Mouse (Mus musculus): ENCODE results near the gene Foxo6. TPM values are rescaled to one million over a fixed set of nuclear protein-coding genes. Genes with fewer than 3 reads are reported as not detected.

Foxo6 gene
- polyA plus RNA-seq, 1 experiment from 2014 or later, result 0.28 TPM

- Histone ChIP-seq H3K27me3 (ENCODE audit: control insufficient read depth, insufficient read depth, low read length) (no peaks in the 10 kb centered on the region), H3K4me3 (ENCODE audit: low read depth, low read length) (no peak overlapping the region), H3K36me3 (ENCODE audit: control insufficient read depth, insufficient read depth, low read length) (no peaks in the 10 kb centered on the region), H3K4me2 (replicated peaks; ENCODE audit: low read depth) (no peak overlapping the region), H3K9me3 (ENCODE audit: control insufficient read depth, low read length) (no peaks in the 10 kb centered on the region), H3K4me1 (replicated peaks; ENCODE audit: control insufficient read depth, insufficient read depth) (no peaks in the 10 kb centered on the region), H3K9ac (ENCODE audit: low read length) (no peak overlapping the region), H3K27ac (replicated peaks) (no peak overlapping the region)
- TF ChIP-seq CTCF (IDR thresholded peaks at IDR 0.05; ENCODE audit: low read depth) (no peak), EP300 (optimal IDR thresholded peaks at IDR 0.05) (no peak)
- no peak for ATAC-seq (ENCODE audit: low FRiP score, low TSS enrichment)
- no peak for DNase-seq (ENCODE audit: low spot score)
- 58% methylated on average over 4 of the region's 4 CpGs for WGBS
These were observed 38.6 kb upstream of the Foxo6 start for GRCm38 (mm10) chr4:120325748-120326147.

GRCm38 (mm10) chr4:120325051-120325450 lies 37.9 kb upstream of the Foxo6 start:
- Histone ChIP-seq H3K4me2 (replicated peaks; ENCODE audit: low read depth) (no peak overlapping the region), H3K36me3 (ENCODE audit: control insufficient read depth, insufficient read depth, low read length) (no peaks in the 10 kb centered on the region), H3K4me3 (ENCODE audit: low read depth, low read length) (no peak overlapping the region), H3K4me1 (replicated peaks; ENCODE audit: control insufficient read depth, insufficient read depth) (no peaks in the 10 kb centered on the region), H3K27me3 (ENCODE audit: control insufficient read depth, insufficient read depth, low read length) (no peaks in the 10 kb centered on the region), H3K27ac (replicated peaks) (no peak overlapping the region), H3K9ac (ENCODE audit: low read length) (no peak overlapping the region), H3K9me3 (ENCODE audit: control insufficient read depth, low read length) (no peaks in the 10 kb centered on the region)
- DNase-seq (ENCODE audit: low spot score), result no peak
- TF ChIP-seq EP300 (optimal IDR thresholded peaks at IDR 0.05) (no peak), CTCF (IDR thresholded peaks at IDR 0.05; ENCODE audit: low read depth) (no peak)
- 84% methylated on average over 5 of the region's 6 CpGs for WGBS
- no peak for ATAC-seq (ENCODE audit: low FRiP score, low TSS enrichment)

- ATAC-seq (ENCODE audit: low FRiP score, low TSS enrichment) (no peak), DNase-seq (ENCODE audit: low spot score) (no peak)
- Histone ChIP-seq H3K4me3 (ENCODE audit: low read depth, low read length) (no peak overlapping the region), H3K27ac (replicated peaks) (no peak overlapping the region), H3K27me3 (ENCODE audit: control insufficient read depth, insufficient read depth, low read length) (no peaks in the 10 kb centered on the region), H3K9me3 (ENCODE audit: control insufficient read depth, low read length) (no peaks in the 10 kb centered on the region), H3K4me2 (replicated peaks; ENCODE audit: low read depth) (no peak overlapping the region), H3K9ac (ENCODE audit: low read length) (no peak overlapping the region), H3K36me3 (ENCODE audit: control insufficient read depth, insufficient read depth, low read length) (no peaks in the 10 kb centered on the region), H3K4me1 (replicated peaks; ENCODE audit: control insufficient read depth, insufficient read depth) (no peaks in the 10 kb centered on the region)
- WGBS, result 88% methylated on average over 1 of the region's 1 CpGs
- TF ChIP-seq EP300 (optimal IDR thresholded peaks at IDR 0.05), result no peak
- no peak for TF ChIP-seq CTCF (IDR thresholded peaks at IDR 0.05; ENCODE audit: low read depth)
These were observed 36.7 kb upstream of the Foxo6 start for GRCm38 (mm10) chr4:120323858-120324257.

GRCm38 (mm10) chr4:120323198-120323597 lies 36.0 kb upstream of the Foxo6 start:
- TF ChIP-seq EP300 (optimal IDR thresholded peaks at IDR 0.05), result no peak
- TF ChIP-seq CTCF (IDR thresholded peaks at IDR 0.05; ENCODE audit: low read depth), result peak; percentile 78
- H3K9me3 ChIP-seq (ENCODE audit: control insufficient read depth, low read length), result no peaks in the 10 kb centered on the region
- H3K4me1 ChIP-seq (replicated peaks; ENCODE audit: control insufficient read depth, insufficient read depth), result no peaks in the 10 kb centered on the region
- no peak overlapping the region for H3K4me3 ChIP-seq (ENCODE audit: low read depth, low read length)
- H3K4me2 ChIP-seq (replicated peaks; ENCODE audit: low read depth), result no peak overlapping the region
- H3K9ac ChIP-seq (ENCODE audit: low read length), result no peak overlapping the region
- 25% methylated on average over 6 of the region's 6 CpGs for WGBS
- H3K36me3 ChIP-seq (ENCODE audit: control insufficient read depth, insufficient read depth, low read length), result no peaks in the 10 kb centered on the region
- ATAC-seq (ENCODE audit: low FRiP score, low TSS enrichment) (no peak), DNase-seq (ENCODE audit: low spot score) (peak; percentile 60)
- H3K27me3 ChIP-seq (ENCODE audit: control insufficient read depth, insufficient read depth, low read length), result no peaks in the 10 kb centered on the region
- no peak overlapping the region for H3K27ac ChIP-seq (replicated peaks)

GRCm38 (mm10) chr4:120317541-120317940 lies 30.4 kb upstream of the Foxo6 start:
- Histone ChIP-seq H3K36me3 (ENCODE audit: control insufficient read depth, insufficient read depth, low read length) (no peaks in the 10 kb centered on the region), H3K9ac (ENCODE audit: low read length) (no peak overlapping the region), H3K4me1 (replicated peaks; ENCODE audit: control insufficient read depth, insufficient read depth) (no peaks in the 10 kb centered on the region), H3K9me3 (ENCODE audit: control insufficient read depth, low read length) (no peaks in the 10 kb centered on the region), H3K27me3 (ENCODE audit: control insufficient read depth, insufficient read depth, low read length) (no peaks in the 10 kb centered on the region), H3K4me2 (replicated peaks; ENCODE audit: low read depth) (no peak overlapping the region), H3K4me3 (ENCODE audit: low read depth, low read length) (no peak overlapping the region), H3K27ac (replicated peaks) (no peak overlapping the region)
- no peak for DNase-seq (ENCODE audit: low spot score)
- TF ChIP-seq CTCF (IDR thresholded peaks at IDR 0.05; ENCODE audit: low read depth) (no peak), EP300 (optimal IDR thresholded peaks at IDR 0.05) (no peak)
- 51% methylated on average over 2 of the region's 2 CpGs for WGBS
- no peak for ATAC-seq (ENCODE audit: low FRiP score, low TSS enrichment)

- TF ChIP-seq EP300 (optimal IDR thresholded peaks at IDR 0.05) (no peak), CTCF (IDR thresholded peaks at IDR 0.05; ENCODE audit: low read depth) (no peak)
- H3K36me3 ChIP-seq (ENCODE audit: control insufficient read depth, insufficient read depth, low read length), result no peaks in the 10 kb centered on the region
- no peak overlapping the region for H3K4me2 ChIP-seq (replicated peaks; ENCODE audit: low read depth)
- no peak for ATAC-seq (ENCODE audit: low FRiP score, low TSS enrichment)
- H3K9ac ChIP-seq (ENCODE audit: low read length), result no peak overlapping the region
- no peaks in the 10 kb centered on the region for H3K4me1 ChIP-seq (replicated peaks; ENCODE audit: control insufficient read depth, insufficient read depth)
- H3K27me3 ChIP-seq (ENCODE audit: control insufficient read depth, insufficient read depth, low read length), result no peaks in the 10 kb centered on the region
- no peak overlapping the region for H3K4me3 ChIP-seq (ENCODE audit: low read depth, low read length)
- DNase-seq (ENCODE audit: low spot score), result no peak
- no peaks in the 10 kb centered on the region for H3K9me3 ChIP-seq (ENCODE audit: control insufficient read depth, low read length)
- H3K27ac ChIP-seq (replicated peaks), result no peak overlapping the region
- WGBS, result 60% methylated on average over 4 of the region's 4 CpGs
These were observed 29.6 kb upstream of the Foxo6 start for GRCm38 (mm10) chr4:120316716-120317115.
